In the genomic region with DNA sequence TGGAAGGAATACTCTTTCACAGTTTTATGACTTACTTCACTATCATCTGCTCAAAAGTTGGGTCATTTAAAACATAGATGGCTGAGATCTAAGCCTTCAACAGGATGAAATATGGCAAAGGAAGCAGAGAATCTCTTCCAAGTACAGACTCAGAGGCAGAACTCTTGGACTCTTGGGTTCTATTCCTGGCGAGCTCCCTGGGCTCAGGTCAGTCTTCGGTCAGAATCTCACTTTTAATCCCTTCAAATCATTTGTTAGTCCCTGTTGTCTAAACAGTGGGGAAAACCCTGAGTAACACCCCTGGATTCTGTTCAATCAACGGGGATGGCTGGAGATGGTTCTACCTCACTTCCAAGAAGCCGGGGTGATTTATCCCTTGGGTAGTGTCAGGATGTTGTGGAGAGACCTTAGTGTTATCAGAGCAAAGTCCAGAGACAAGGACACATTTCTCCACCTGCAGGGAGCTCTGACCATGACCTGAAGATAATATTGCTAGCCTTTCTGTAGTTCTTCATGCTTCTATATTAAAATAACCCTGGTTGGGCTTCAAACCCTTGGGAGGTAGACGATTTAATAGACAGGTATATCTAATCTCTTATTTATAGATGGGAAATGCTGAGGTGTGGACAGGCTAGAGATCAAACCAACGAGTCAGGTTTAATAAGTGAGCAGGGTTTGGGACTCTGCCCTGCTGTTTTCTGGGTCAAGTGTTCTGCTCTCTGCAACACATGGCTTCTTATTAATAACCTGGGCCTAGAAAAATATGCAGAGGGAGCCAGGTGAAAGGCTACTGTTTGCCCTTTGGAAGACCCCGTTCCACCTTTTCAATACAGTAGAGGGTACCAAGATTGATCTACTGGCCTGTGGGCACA, we compare ENCODE assay signal across 13 mouse cellular contexts.
DNase-seq lines count a peak whose midpoint lies in the region; ATAC-seq and TF ChIP-seq lines count a peak whose summit lies in the region.
"Had no signal": no experiment of that assay in that cellular context is flagged by ENCODE, and none has a peak within 500 bp of the region (broad histone marks: within the 10 kb centered on the region; RNA-seq: fewer than 3 reads in every experiment).

No protein-coding gene starts in this region.

- TF ChIP-seq CTCF in kidney, postnatal 0 days (IDR thresholded peaks at IDR 0.05; ENCODE audit: low read depth) = no peak

- no peaks in the 10 kb centered on the region for H3K27me3 ChIP-seq in heart, embryonic 13.5 days (replicated peaks)
- no peaks in the 10 kb centered on the region for H3K27me3 ChIP-seq in heart, embryonic 10.5 days (ENCODE audit: insufficient read depth, poor library complexity, severe bottlenecking)
- H3K27me3 ChIP-seq in kidney, postnatal 0 days (ENCODE audit: insufficient read depth, low read length) = no peaks in the 10 kb centered on the region
- no peaks in the 10 kb centered on the region for H3K27me3 ChIP-seq in hindbrain, embryonic 10.5 days (ENCODE audit: insufficient read depth, poor library complexity, severe bottlenecking)
- H3K27me3 ChIP-seq: liver, embryonic 13.5 days had no signal

- no peak overlapping the region for H3K4me3 ChIP-seq in heart, embryonic 13.5 days
- no peak overlapping the region for H3K4me3 ChIP-seq in heart, embryonic 10.5 days
- no peak overlapping the region for H3K4me3 ChIP-seq in kidney, postnatal 0 days (replicated peaks; ENCODE audit: low read depth, low read length)
- H3K4me3 ChIP-seq in hindbrain, embryonic 10.5 days = no peak overlapping the region
- H3K4me3 ChIP-seq: liver, embryonic 13.5 days had no signal

- H3K27ac ChIP-seq in heart, embryonic 13.5 days (replicated peaks) = no peak overlapping the region
- H3K27ac ChIP-seq in heart, embryonic 10.5 days = no peak overlapping the region
- H3K27ac ChIP-seq in kidney, postnatal 0 days = peak overlapping the region; percentile 72
- no peak overlapping the region for H3K27ac ChIP-seq in hindbrain, embryonic 10.5 days

- H3K36me3 ChIP-seq in heart, embryonic 13.5 days = peaks cover 51% of the 10 kb centered on the region
- peaks cover 25% of the 10 kb centered on the region; the same call in 1 of the 2 replicates for H3K36me3 ChIP-seq in heart, embryonic 10.5 days
- no peaks in the 10 kb centered on the region; the same call in 1 of the 2 replicates for H3K36me3 ChIP-seq in kidney, postnatal 0 days (ENCODE audit: insufficient read depth, low read length)
- peaks cover 26% of the 10 kb centered on the region for H3K36me3 ChIP-seq in hindbrain, embryonic 10.5 days

- WGBS in heart, embryonic 13.5 days = 73% methylated on average over 7 of the region's 7 CpGs
- 77% methylated on average over 7 of the region's 7 CpGs for WGBS in heart, embryonic 10.5 days
- WGBS in kidney, postnatal 0 days = 54% methylated on average over 7 of the region's 7 CpGs
- 92% methylated on average over 7 of the region's 7 CpGs for WGBS in hindbrain, embryonic 10.5 days

- H3K4me1 ChIP-seq in heart, embryonic 13.5 days = peaks cover 43% of the 10 kb centered on the region
- peaks cover 5% of the 10 kb centered on the region; the same call in 1 of the 2 replicates for H3K4me1 ChIP-seq in heart, embryonic 10.5 days
- H3K4me1 ChIP-seq in kidney, postnatal 0 days (replicated peaks; ENCODE audit: insufficient read depth, low read length) = peaks cover 27% of the 10 kb centered on the region
- H3K4me1 ChIP-seq in hindbrain, embryonic 10.5 days (replicated peaks) = no peaks in the 10 kb centered on the region

- no peak overlapping the region for H3K4me2 ChIP-seq in heart, embryonic 13.5 days
- H3K4me2 ChIP-seq in kidney, postnatal 0 days (ENCODE audit: low read length) = no peak overlapping the region
- H3K4me2 ChIP-seq: heart, embryonic 11.5 days; liver, embryonic 13.5 days had no signal

- ATAC-seq in heart, embryonic 13.5 days (ENCODE audit: extremely low read depth, insufficient number of reproducible peaks, low FRiP score, low TSS enrichment) = no peak
- peak; percentile 62; the same call in 1 of the 2 replicates for ATAC-seq in kidney, postnatal 0 days (replicated peaks; ENCODE audit: low FRiP score, low read depth)

- no peak for DNase-seq in heart, embryonic 10.5 days (ENCODE audit: low spot score)
- DNase-seq in urinary bladder, postnatal 14 days (ENCODE audit: low spot score) = peak; percentile 49
- no peak for DNase-seq in urinary bladder, postnatal 25 days (ENCODE audit: low spot score)
- no peak for DNase-seq in kidney, postnatal 0 days (ENCODE audit: low spot score)
- no peak for DNase-seq in B cell, adult 2 months
- DNase-seq in hindbrain, embryonic 10.5 days (ENCODE audit: low spot score) = no peak
- no peak for DNase-seq in frontal cortex, postnatal 14 days (ENCODE audit: low spot score in 2 of 2)
- DNase-seq: layer of hippocampus, postnatal 36 days; liver, embryonic 13.5 days; spleen, adult 18-20 months; thymus, postnatal 4 days had no signal

- H3K9me3 ChIP-seq in heart, embryonic 13.5 days = no peaks in the 10 kb centered on the region
- H3K9me3 ChIP-seq in heart, embryonic 10.5 days = no peaks in the 10 kb centered on the region
- H3K9me3 ChIP-seq in kidney, postnatal 0 days (replicated peaks; ENCODE audit: low read length) = no peaks in the 10 kb centered on the region
- H3K9me3 ChIP-seq in hindbrain, embryonic 10.5 days = no peaks in the 10 kb centered on the region
- H3K9me3 ChIP-seq: liver, embryonic 13.5 days had no signal

- H3K9ac ChIP-seq in heart, embryonic 13.5 days = 0 out of 2 replicates have a peak overlapping the region, but pooled peaks have one; percentile 38
- H3K9ac ChIP-seq in kidney, postnatal 0 days (ENCODE audit: low read depth, low read length) = no peak overlapping the region
- H3K9ac ChIP-seq: liver, embryonic 13.5 days had no signal
